Mouse (Mus musculus) myocyte (in vitro differentiated cells): ENCODE measurements around the gene Pcx.

Experiments used
- MYOD1 ChIP-seq, 3 experiments: IDR thresholded peaks; one replicate each; pipeline ENCODE4 v1.6.1; 2011; ENCODE audit warnings: control low read depth in 2 of 3, low read depth in 2 of 3, mild to moderate bottlenecking in 2 of 3, moderate library complexity in 1 of 3; ENCODE audit not compliant: insufficient read length in 2 of 3, control insufficient read depth in 1 of 3
- POLR2AphosphoS2 ChIP-seq: IDR thresholded peaks from one replicate; pipeline ENCODE4 v1.6.1; 2011; ENCODE audit warnings: low read depth, control low read depth; ENCODE audit not compliant: insufficient read length
- SRF ChIP-seq: IDR thresholded peaks from one replicate; pipeline ENCODE4 v1.6.1; 2011; ENCODE audit warnings: low read depth; ENCODE audit not compliant: control insufficient read depth, insufficient read length

- no peak for TF ChIP-seq SRF
- TF ChIP-seq MYOD1 (IDR thresholded peaks at IDR 0.05; ENCODE audit: control insufficient read depth in 1 of 3, insufficient read length in 2 of 3, low read depth in 2 of 3) = no peak
- TF ChIP-seq POLR2AphosphoS2 = no peak
These were observed 25.6 kb downstream of the Pcx start for GRCm38 (mm10) chr19:4535922-4536321.
